Mouse (Mus musculus): Measurements from ENCODE around the gene Mrps27.

Gene Mrps27

GRCm38 (mm10) chr13:99387901-99388811 is 43.6 kb downstream of the Mrps27 start:
- DNase-seq (ENCODE audit: low spot score) = no peak

- no peak for DNase-seq (ENCODE audit: low spot score)
Observed at GRCm38 (mm10) chr13:99391417-99391816, 46.8 kb downstream of the Mrps27 start.

GRCm38 (mm10) chr13:99393128-99393527 is 48.5 kb downstream of the Mrps27 start:
- DNase-seq (ENCODE audit: low spot score) = no peak

- no peak for DNase-seq (ENCODE audit: low spot score)
Observed at GRCm38 (mm10) chr13:99394694-99395093, 50.1 kb downstream of the Mrps27 start.

GRCm38 (mm10) chr13:99395531-99395930 is 50.9 kb downstream of the Mrps27 start:
- no peak for DNase-seq (ENCODE audit: low spot score)

GRCm38 (mm10) chr13:99397228-99397627 is 52.6 kb downstream of the Mrps27 start:
- DNase-seq (ENCODE audit: low spot score) = no peak

- DNase-seq (ENCODE audit: low spot score) = no peak
Observed at GRCm38 (mm10) chr13:99398149-99398701, 53.6 kb downstream of the Mrps27 start.

GRCm38 (mm10) chr13:99399373-99399772 is 54.8 kb downstream of the Mrps27 start:
- no peak for DNase-seq (ENCODE audit: low spot score)

- no peak for DNase-seq (ENCODE audit: low spot score)
Observed at GRCm38 (mm10) chr13:99409216-99409615, 64.6 kb downstream of the Mrps27 start.

GRCm38 (mm10) chr13:99410611-99411515 is 66.3 kb downstream of the Mrps27 start:
- DNase-seq (ENCODE audit: low spot score) = no peak

GRCm38 (mm10) chr13:99411761-99412160 is 67.2 kb downstream of the Mrps27 start:
- DNase-seq (ENCODE audit: low spot score) = no peak

GRCm38 (mm10) chr13:99412477-99413080 is 68.0 kb downstream of the Mrps27 start:
- DNase-seq (ENCODE audit: low spot score) = peak; percentile 33

- no peak for DNase-seq (ENCODE audit: low spot score)
Observed at GRCm38 (mm10) chr13:99413481-99414351, 69.1 kb downstream of the Mrps27 start.

GRCm38 (mm10) chr13:99414352-99414742 is 69.8 kb downstream of the Mrps27 start:
- DNase-seq (ENCODE audit: low spot score) = no peak

GRCm38 (mm10) chr13:99416601-99417000 is 72.0 kb downstream of the Mrps27 start:
- no peak for DNase-seq (ENCODE audit: low spot score)

GRCm38 (mm10) chr13:99423581-99423980 is 79.0 kb downstream of the Mrps27 start:
- no peak for DNase-seq (ENCODE audit: low spot score)

GRCm38 (mm10) chr13:99433068-99434008 is 88.8 kb downstream of the Mrps27 start:
- no peak for DNase-seq (ENCODE audit: low spot score)

GRCm38 (mm10) chr13:99434494-99434893 is 89.9 kb downstream of the Mrps27 start:
- DNase-seq (ENCODE audit: low spot score) = no peak

GRCm38 (mm10) chr13:99437051-99437450 is 92.5 kb downstream of the Mrps27 start:
- DNase-seq (ENCODE audit: low spot score) = no peak

GRCm38 (mm10) chr13:99439357-99439756 is 94.8 kb downstream of the Mrps27 start:
- DNase-seq (ENCODE audit: low spot score) = no peak

Measured in left cerebral cortex, adult 11 months (tissue).